Mouse (Mus musculus) cerebellum, adult 2 months (tissue): ENCODE measurements around the gene Ephb2. TPM values are rescaled to one million over a fixed set of nuclear protein-coding genes. Genes with fewer than 3 reads are reported as not detected.

Experiments
- DNase-seq, 2 experiments: peaks; one replicate each; pipeline ENCODE4 v3.0.0; 2021
- H3K27ac ChIP-seq: fragments of 200-500 bp; 2 replicates; pipeline ENCODE4 v1.5.1; 2012; ENCODE audit warnings: low read length, control low read depth, inconsistent platforms; ENCODE audit not compliant: insufficient read depth
- H3K27me3 ChIP-seq: fragments of 200-500 bp; 2 replicates; pipeline ENCODE4 v1.6.1; 2012; ENCODE audit warnings: inconsistent platforms, mild to moderate bottlenecking, low read length, moderate library complexity; ENCODE audit not compliant: control insufficient read depth, insufficient read depth
- H3K4me1 ChIP-seq: fragments of 200-500 bp; 2 replicates; pipeline ENCODE4 v1.6.1; 2011; ENCODE audit warnings: low read length; ENCODE audit not compliant: control insufficient read depth, insufficient read depth
- H3K4me3 ChIP-seq: fragments of 200-500 bp; replicated peaks from 2 replicates; pipeline ENCODE3; 2011; ENCODE audit warnings: mild to moderate bottlenecking, low read depth, low read length, control low read depth; ENCODE audit not compliant: insufficient read depth
- CTCF ChIP-seq: fragments of 200-500 bp; IDR thresholded peaks from 2 replicates; pipeline ENCODE4 v1.5.1; 2011; ENCODE audit warnings: low read depth, mild to moderate bottlenecking, control low read depth, low read length, moderate library complexity, borderline replicate concordance; ENCODE audit not compliant: insufficient read depth
- POLR2A ChIP-seq: fragments of 200-500 bp; IDR thresholded peaks from 2 replicates; pipeline ENCODE4 v1.6.1; 2011; ENCODE audit warnings: low read length, control low read depth, borderline replicate concordance; ENCODE audit not compliant: insufficient read depth
- WGBS: fragments of 180-500 bp; shearing (Covaris S2); methylation state at CpG from one replicate; pipeline ENCODE4 v1.1.7; 2018; 5-methylcytosine and 5-hydroxymethylcytosine counted together
- polyA plus RNA-seq: library from polyadenylated mRNA; depleted of rRNA; stranded (reverse); fragments of >200 nt; gene quantifications from 2 replicates; pipeline ENCODE4 v1.2.3, GENCODE M21; 2012

The Ephb2 gene
- polyA plus RNA-seq, 1 experiment: 29.1 TPM

DNA sequence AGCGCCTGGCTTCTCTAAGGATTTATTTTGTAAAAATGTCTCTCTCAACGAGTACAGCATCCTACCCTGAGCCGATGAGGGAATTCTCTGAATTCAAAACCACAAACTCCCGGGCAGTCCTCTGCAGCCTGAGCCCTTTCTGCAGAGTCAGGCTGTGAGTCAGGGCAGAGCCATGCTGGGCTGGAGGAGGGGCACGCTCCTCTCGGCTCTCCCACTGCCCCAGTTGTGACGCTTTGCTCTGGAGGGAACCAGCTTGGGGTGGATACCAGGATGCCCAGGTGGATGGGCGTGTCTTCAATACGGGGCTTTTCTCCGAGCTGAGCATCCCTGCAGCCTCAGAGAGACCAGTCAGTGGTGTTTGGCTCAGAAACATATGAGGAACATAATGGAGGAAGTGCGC lies 27.3 kb downstream of the Ephb2 start:
- no peak for DNase-seq
- Histone ChIP-seq H3K27me3 (no peaks in the 10 kb centered on the region), H3K27ac (no peak overlapping the region), H3K4me3 (no peak overlapping the region), H3K4me1 (peaks cover 45% of the 10 kb centered on the region)
- no peak for TF ChIP-seq POLR2A
- TF ChIP-seq CTCF: no peak
- WGBS: 47% methylated on average over 11 of the region's 11 CpGs

DNA sequence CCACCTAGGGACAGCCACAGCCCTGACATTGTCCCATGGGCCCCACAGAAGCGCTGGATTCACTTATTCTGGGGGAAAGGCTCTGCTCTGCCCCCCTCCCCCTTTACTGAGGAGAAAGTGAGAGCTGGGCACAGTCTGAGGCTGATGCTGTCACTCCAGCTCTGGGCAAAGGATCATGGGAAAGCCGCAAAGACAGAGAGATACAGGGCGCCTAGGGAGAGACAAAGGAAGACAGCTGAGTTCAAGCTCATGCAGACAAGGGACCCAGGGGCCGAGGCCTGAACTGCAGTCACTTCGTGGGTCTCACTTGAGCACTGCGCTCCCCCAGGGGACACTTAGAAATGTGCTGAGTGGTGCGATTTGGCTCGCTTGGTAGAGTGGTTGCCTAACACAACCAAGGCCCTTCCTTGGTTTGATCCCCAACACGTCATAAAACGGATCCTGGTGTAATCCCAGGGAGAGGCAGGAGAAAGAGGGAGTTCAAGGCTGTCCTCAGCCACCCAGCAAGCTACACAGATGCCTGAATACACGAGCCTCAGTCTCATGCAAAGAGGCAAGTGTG lies 28.3 kb downstream of the Ephb2 start:
- no peak for TF ChIP-seq CTCF
- TF ChIP-seq POLR2A: no peak
- DNase-seq: no peak
- peaks cover 50% of the 10 kb centered on the region for H3K4me1 ChIP-seq
- H3K4me3 ChIP-seq: no peak overlapping the region
- WGBS: 79% methylated on average over 11 of the region's 11 CpGs
- no peak overlapping the region for H3K27ac ChIP-seq
- H3K27me3 ChIP-seq: no peaks in the 10 kb centered on the region

DNA sequence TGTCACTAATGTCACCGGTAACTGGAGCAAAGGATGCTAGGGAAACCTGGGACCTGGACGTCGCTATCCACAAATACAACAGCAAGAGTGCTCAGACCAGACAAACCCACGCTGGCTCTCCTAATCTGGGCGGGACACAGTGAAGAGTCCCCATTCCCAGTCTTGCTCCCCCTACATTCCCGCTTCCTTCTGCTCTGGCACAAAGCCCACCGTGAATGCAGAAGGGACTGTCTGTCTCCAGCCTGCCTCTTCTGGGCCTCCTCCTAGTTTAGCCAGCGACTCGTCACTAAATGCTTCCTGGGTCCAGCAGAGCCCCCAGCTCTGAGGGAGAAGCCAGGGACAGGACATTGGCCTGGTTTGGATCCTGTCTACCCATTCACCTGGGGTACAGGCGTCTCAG lies 29.5 kb downstream of the Ephb2 start:
- 61% methylated on average over 10 of the region's 10 CpGs for WGBS
- DNase-seq: no peak
- Histone ChIP-seq H3K27ac (no peak overlapping the region), H3K4me1 (peaks cover 58% of the 10 kb centered on the region), H3K27me3 (no peaks in the 10 kb centered on the region), H3K4me3 (no peak overlapping the region)
- TF ChIP-seq POLR2A: no peak
- TF ChIP-seq CTCF: no peak

DNA sequence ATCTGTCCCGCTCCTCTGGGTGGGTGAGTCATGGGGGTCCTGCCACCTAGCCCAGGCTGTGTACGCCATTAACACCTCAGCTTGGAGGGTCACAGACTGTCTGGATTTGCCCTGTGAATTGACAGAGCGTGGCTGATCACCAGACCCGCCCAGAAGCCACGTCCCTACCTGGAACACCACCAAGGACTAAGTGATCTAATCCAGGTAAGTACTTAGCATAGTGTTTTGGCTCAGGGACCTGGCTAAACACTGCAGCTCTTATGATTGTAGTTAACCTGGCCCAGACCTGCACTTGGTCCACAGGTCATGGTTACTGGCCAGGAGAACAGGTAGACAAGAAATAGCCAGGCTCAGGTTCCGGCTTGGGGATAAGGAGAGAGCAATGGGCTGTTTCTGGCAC lies 31.4 kb downstream of the Ephb2 start:
- H3K27me3 ChIP-seq: no peaks in the 10 kb centered on the region
- H3K4me3 ChIP-seq: no peak overlapping the region
- peaks cover 66% of the 10 kb centered on the region for H3K4me1 ChIP-seq
- TF ChIP-seq CTCF (no peak), POLR2A (no peak)
- DNase-seq: no peak
- H3K27ac ChIP-seq: no peak overlapping the region
- 69% methylated on average over 6 of the region's 6 CpGs for WGBS

DNA sequence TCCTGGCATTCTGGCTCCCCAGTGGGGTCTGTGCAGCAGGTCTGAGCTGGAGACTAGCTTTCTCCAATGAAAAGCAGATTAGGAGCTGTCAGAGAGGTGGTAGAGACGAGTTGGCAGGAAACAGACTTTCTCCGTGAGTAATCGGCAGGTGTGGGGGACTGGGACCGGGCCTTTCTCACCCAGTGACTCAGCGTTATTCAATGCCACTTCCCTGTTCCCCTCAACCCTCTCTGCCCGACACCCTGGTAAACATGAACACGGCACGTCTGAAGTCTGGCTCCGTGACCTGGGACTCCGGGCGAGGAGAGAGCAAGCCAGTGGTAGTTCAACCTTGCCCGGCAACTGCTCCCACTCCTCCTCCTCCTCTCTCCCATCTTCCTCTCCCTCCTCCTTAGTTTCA lies 33.3 kb downstream of the Ephb2 start:
- no peak overlapping the region for H3K4me3 ChIP-seq
- peak in 1 of 2 experiments; percentile 48 for DNase-seq
- TF ChIP-seq POLR2A (no peak), CTCF (no peak)
- peaks cover 61% of the 10 kb centered on the region for H3K4me1 ChIP-seq
- no peaks in the 10 kb centered on the region for H3K27me3 ChIP-seq
- no peak overlapping the region for H3K27ac ChIP-seq
- WGBS: 44% methylated on average over 12 of the region's 12 CpGs

GRCm38 (mm10) chr4:136801944-136802343 lies 33.8 kb downstream of the Ephb2 start:
- TF ChIP-seq CTCF (no peak), POLR2A (no peak)
- no peak overlapping the region for H3K27ac ChIP-seq
- peaks cover 62% of the 10 kb centered on the region for H3K4me1 ChIP-seq
- H3K27me3 ChIP-seq: no peaks in the 10 kb centered on the region
- WGBS: 77% methylated on average over 5 of the region's 5 CpGs
- DNase-seq: no peak
- H3K4me3 ChIP-seq: no peak overlapping the region

DNA sequence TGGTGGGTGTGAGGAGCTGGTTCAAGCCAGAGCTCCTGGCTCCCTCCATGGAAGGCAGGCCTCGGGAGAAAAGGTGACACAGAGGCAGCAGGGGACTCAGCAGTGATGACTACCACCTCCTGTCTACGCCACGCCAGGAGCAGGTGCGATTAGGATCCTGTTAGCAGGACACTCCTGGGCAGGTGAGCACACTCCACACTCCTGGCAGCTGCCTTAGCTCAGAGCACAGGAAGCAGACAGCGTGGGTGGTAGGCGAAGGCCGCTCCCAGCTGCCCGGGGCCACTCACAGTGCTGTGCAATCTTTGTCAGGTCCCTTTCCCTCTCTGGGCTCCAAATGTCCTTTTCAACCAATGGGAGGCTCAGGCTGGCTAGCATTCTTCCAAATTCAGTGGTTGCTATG lies 34.3 kb downstream of the Ephb2 start:
- H3K27ac ChIP-seq: no peak overlapping the region
- no peak for DNase-seq
- H3K4me3 ChIP-seq: no peak overlapping the region
- 56% methylated on average over 8 of the region's 8 CpGs for WGBS
- H3K27me3 ChIP-seq: no peaks in the 10 kb centered on the region
- peaks cover 62% of the 10 kb centered on the region for H3K4me1 ChIP-seq
- TF ChIP-seq CTCF (no peak), POLR2A (no peak)

DNA sequence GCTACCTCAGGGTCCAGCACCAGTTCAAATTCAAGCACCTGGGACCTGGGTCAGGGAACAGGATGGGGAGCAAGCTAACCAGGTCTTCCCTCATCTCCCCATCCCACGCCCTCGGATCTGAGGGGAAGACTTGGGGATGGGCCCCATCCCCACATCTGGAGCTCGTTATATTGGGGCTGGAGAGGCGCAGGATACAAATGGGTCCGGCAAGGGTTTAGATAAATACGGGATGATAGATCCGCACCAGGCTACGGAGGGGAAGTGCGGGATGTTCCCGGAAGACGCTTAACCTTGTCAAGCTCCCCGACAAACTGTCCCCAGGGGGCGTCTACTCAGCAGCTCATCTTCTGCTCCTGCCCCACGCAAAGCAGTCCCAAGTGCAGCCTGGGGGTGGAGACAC lies 35.4 kb downstream of the Ephb2 start:
- 79% methylated on average over 14 of the region's 14 CpGs for WGBS
- DNase-seq: no peak
- peaks cover 65% of the 10 kb centered on the region for H3K4me1 ChIP-seq
- H3K4me3 ChIP-seq: no peak overlapping the region
- no peak overlapping the region for H3K27ac ChIP-seq
- TF ChIP-seq POLR2A: no peak
- no peaks in the 10 kb centered on the region for H3K27me3 ChIP-seq
